Mouse (Mus musculus) cerebellum, adult 2 months (tissue): ENCODE measurements around the gene Ube4a.

Experiments
- CTCF ChIP-seq: fragments of 200-500 bp; IDR thresholded peaks from 2 replicates; pipeline ENCODE4 v1.5.1; 2011; ENCODE audit warnings: low read depth, mild to moderate bottlenecking, control low read depth, low read length, moderate library complexity, borderline replicate concordance; ENCODE audit not compliant: insufficient read depth
- POLR2A ChIP-seq: fragments of 200-500 bp; IDR thresholded peaks from 2 replicates; pipeline ENCODE4 v1.6.1; 2011; ENCODE audit warnings: low read length, control low read depth, borderline replicate concordance; ENCODE audit not compliant: insufficient read depth

- TF ChIP-seq CTCF (no peak), POLR2A (no peak)
These were observed 85.6 kb downstream of the Ube4a start for GRCm38 (mm10) chr9:44879694-44880271.
